Mouse (Mus musculus) heart, embryonic 10.5 days (tissue): ENCODE data around the gene Slc39a10. TPM values are rescaled to one million over a fixed set of nuclear protein-coding genes. Genes with fewer than 3 reads are reported as not detected.
A peak's percentile ranks its signal among the peaks of the same experiment; 100 is the strongest.

ENCODE experiments used
- DNase-seq: peaks from one replicate; pipeline ENCODE4 v3.0.0-alpha.2; 2017; ENCODE audit warnings: low spot score
- H3K27ac ChIP-seq: fragments of 300-500 bp; sonication (generic); 2 replicates; pipeline ENCODE4 v1.5.1; 2016; ENCODE audit warnings: mild to moderate bottlenecking
- H3K27me3 ChIP-seq: fragments of 300-500 bp; sonication (generic); 2 replicates; pipeline ENCODE4 v1.6.1; 2016; ENCODE audit warnings: mild to moderate bottlenecking; ENCODE audit not compliant: poor library complexity, insufficient read depth, severe bottlenecking
- H3K36me3 ChIP-seq: fragments of 300-500 bp; sonication (generic); 2 replicates; pipeline ENCODE4 v1.6.1; 2016; ENCODE audit warnings: mild to moderate bottlenecking, moderate library complexity
- H3K4me1 ChIP-seq: fragments of 300-500 bp; sonication (generic); 2 replicates; pipeline ENCODE4 v1.6.1; 2016; ENCODE audit warnings: mild to moderate bottlenecking
- H3K4me3 ChIP-seq: fragments of 300-500 bp; sonication (generic); 2 replicates; pipeline ENCODE4 v1.5.1; 2016; ENCODE audit warnings: mild to moderate bottlenecking, moderate library complexity
- H3K9me3 ChIP-seq: fragments of 300-500 bp; sonication (generic); 2 replicates; pipeline ENCODE4 v1.6.1; 2016; ENCODE audit warnings: mild to moderate bottlenecking, moderate library complexity
- WGBS: fragments of 180-500 bp; shearing (Covaris S2); methylation state at CpG from one replicate; pipeline ENCODE4 v1.1.7; 2016; 5-methylcytosine and 5-hydroxymethylcytosine counted together
- polyA plus RNA-seq: library from polyadenylated mRNA; unstranded; fragments of >200 nt; fragmentation: Nextera tagmentation; extraction: Ambion mirVana; gene quantifications from 2 replicates; pipeline ENCODE4 v1.2.1, GENCODE M21; 2016

The Slc39a10 gene
- polyA plus RNA-seq, 1 experiment from 2014 or later = 51.3 TPM

DNA sequence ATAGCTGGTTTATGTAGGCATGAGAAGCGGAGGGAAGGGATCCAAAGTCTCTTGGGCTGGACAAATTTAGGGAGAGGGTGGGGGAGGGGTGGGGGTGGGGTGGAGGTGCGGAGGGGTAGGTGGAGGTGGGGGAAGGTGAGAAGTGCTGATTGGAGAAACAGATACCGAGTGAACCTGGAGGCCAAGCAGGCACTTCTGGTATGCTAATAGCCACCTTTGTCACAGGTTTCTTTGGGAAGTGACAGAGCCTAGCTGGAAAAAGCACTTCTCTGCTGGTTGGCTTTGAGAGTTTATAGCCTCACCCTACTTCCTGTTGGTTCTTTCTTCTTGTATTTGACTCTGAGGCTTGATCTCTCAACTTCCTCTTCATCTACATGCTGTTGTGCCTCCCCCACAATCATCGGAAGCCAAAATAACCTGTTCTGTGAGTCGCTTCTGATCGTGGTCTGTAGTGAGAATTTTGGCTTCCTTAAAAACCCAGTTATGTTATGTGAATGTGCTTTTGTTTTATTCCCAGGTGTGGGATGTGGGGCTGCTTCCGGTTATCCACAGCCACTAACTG, 1.7 kb upstream of the Slc39a10 start:
- 19% methylated on average over 7 of the region's 7 CpGs for WGBS
- Histone ChIP-seq H3K36me3 (no peaks in the 10 kb centered on the region), H3K27me3 (no peaks in the 10 kb centered on the region), H3K9me3 (no peaks in the 10 kb centered on the region), H3K4me3 (no peak overlapping the region), H3K27ac (0 out of 2 replicates have a peak overlapping the region, but pooled peaks have one; percentile 32), H3K4me1 (peaks cover 10% of the 10 kb centered on the region)
- no peak for DNase-seq

DNA sequence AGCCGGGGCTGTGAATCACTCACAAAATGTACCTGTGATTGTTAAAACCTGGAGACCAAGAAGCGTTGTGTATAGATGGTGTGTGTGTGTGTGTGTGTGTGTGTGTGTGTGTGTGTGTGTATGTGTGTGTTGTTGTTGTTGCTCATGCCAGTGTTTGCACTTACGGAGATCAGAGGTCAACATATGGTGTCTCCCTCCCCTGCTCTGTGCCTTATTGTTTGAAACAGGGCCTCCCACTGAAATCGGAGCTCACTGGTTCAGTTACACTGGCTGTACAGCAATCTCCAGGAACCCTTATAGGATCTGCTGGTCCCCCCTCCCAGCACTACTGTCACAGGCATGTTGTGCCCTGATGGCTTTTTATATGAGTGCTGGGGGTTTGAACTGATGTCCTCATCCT, 3.9 kb downstream of the Slc39a10 start:
- peak overlapping the region; percentile 73 for H3K27ac ChIP-seq
- no peak for DNase-seq
- no peaks in the 10 kb centered on the region for H3K27me3 ChIP-seq
- no peak overlapping the region for H3K4me3 ChIP-seq
- H3K36me3 ChIP-seq = no peaks in the 10 kb centered on the region
- WGBS = 45% methylated on average over 4 of the region's 4 CpGs
- H3K4me1 ChIP-seq = peaks cover 35% of the 10 kb centered on the region
- H3K9me3 ChIP-seq = no peaks in the 10 kb centered on the region

DNA sequence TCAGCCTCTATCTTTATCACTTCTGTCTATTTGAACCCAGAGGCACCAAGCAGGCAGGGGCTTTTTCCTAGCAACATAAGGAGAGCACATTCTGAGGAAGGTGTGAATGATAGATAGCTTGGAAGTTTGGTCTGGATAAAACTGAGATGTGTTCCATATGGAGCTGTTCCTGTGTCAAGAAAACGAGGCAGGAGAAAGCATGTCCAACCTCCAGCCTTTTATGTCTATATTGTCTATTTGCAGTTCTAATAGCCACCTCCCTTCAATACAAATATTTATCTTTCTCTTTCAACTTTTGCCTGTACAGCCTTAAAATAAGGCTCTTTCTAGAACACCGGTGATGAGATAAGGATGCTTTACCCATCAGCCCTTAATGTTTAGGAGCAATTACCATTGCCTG, 4.3 kb downstream of the Slc39a10 start:
- peak overlapping the region; percentile 73 for H3K27ac ChIP-seq
- H3K36me3 ChIP-seq = no peaks in the 10 kb centered on the region
- H3K27me3 ChIP-seq = no peaks in the 10 kb centered on the region
- H3K4me3 ChIP-seq = peak overlapping the region; percentile 40
- no peak for DNase-seq
- peaks cover 35% of the 10 kb centered on the region for H3K4me1 ChIP-seq
- H3K9me3 ChIP-seq = no peaks in the 10 kb centered on the region
- WGBS = 9% methylated on average over 2 of the region's 2 CpGs

DNA sequence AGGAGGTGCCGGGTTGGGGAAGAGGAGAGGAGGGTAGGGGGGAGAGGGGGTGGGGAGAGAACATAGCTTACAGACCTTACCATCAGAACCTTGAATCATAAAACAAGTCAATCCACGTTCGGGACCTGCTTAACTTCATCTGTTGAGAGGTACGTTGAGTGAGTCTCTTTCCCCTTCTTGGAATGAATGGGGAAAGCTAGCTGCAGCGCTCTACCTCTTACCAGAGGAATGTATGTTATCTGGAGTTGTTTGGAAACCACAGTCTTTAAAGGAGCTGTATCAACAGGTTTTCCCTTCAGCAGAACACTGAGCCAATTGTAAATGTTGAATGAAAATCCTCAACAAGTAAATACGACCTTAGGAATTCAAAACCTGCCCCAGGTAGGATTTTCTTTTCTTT, 4.7 kb downstream of the Slc39a10 start:
- Histone ChIP-seq H3K4me3 (peak overlapping the region; percentile 40), H3K4me1 (peaks cover 35% of the 10 kb centered on the region), H3K27ac (peak overlapping the region; percentile 73), H3K27me3 (no peaks in the 10 kb centered on the region), H3K36me3 (no peaks in the 10 kb centered on the region), H3K9me3 (no peaks in the 10 kb centered on the region)
- WGBS = 4% methylated on average over 6 of the region's 6 CpGs
- DNase-seq = no peak

GRCm38 (mm10) chr1:46886091-46886490, 6.6 kb downstream of the Slc39a10 start:
- Histone ChIP-seq H3K27ac (peak overlapping the region; percentile 64; the same call in 1 of the 2 replicates), H3K27me3 (no peaks in the 10 kb centered on the region), H3K9me3 (no peaks in the 10 kb centered on the region), H3K36me3 (no peaks in the 10 kb centered on the region), H3K4me3 (no peak overlapping the region), H3K4me1 (peaks cover 35% of the 10 kb centered on the region)
- no peak for DNase-seq
- 33% methylated on average over 9 of the region's 9 CpGs for WGBS

DNA sequence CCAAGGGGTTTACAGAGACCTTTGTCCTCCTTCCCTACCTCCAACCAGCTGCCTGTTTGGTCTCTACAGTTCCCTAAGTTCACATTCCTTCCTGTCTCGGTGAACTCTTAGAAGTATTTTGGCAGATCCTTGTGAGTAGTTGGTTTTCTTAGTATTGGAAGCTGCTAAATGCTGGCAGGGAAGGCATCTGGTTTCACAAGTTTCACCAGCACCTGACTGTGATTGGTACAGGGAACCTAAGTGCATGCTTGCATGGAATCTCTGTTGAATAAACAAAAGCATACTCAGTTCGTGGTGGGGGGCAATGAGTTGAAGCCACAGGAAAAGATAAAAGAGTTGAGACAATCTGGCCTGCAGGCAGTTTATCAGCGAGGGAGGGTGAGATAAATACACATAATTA, 7.4 kb downstream of the Slc39a10 start:
- Histone ChIP-seq H3K4me3 (0 out of 2 replicates have a peak overlapping the region, but pooled peaks have one; percentile 12), H3K9me3 (no peaks in the 10 kb centered on the region), H3K27me3 (no peaks in the 10 kb centered on the region), H3K27ac (peak overlapping the region; percentile 64), H3K36me3 (no peaks in the 10 kb centered on the region), H3K4me1 (peaks cover 35% of the 10 kb centered on the region)
- WGBS = 4% methylated on average over 3 of the region's 3 CpGs
- DNase-seq = no peak

- no peaks in the 10 kb centered on the region for H3K27me3 ChIP-seq
- DNase-seq = no peak
Measured at GRCm38 (mm10) chr1:46879951-46880350, 12.7 kb downstream of the Slc39a10 start.

GRCm38 (mm10) chr1:46873770-46874169, 18.9 kb downstream of the Slc39a10 start:
- Histone ChIP-seq H3K4me1 (no peaks in the 10 kb centered on the region), H3K9me3 (no peaks in the 10 kb centered on the region), H3K27me3 (no peaks in the 10 kb centered on the region), H3K27ac (no peak overlapping the region), H3K4me3 (no peak overlapping the region), H3K36me3 (no peaks in the 10 kb centered on the region)
- 57% methylated on average over 3 of the region's 3 CpGs for WGBS
- DNase-seq = no peak

More at GRCm38 (mm10) chr1:46879951-46880350, 12.7 kb downstream of the Slc39a10 start:
- Histone ChIP-seq H3K4me1 (peaks cover under 1% of the 10 kb centered on the region; the same call in 1 of the 2 replicates), H3K4me3 (no peak overlapping the region), H3K36me3 (no peaks in the 10 kb centered on the region), H3K27ac (no peak overlapping the region), H3K9me3 (no peaks in the 10 kb centered on the region)

- Histone ChIP-seq H3K4me3 (no peak overlapping the region), H3K4me1 (no peaks in the 10 kb centered on the region), H3K27me3 (no peaks in the 10 kb centered on the region), H3K36me3 (no peaks in the 10 kb centered on the region), H3K9me3 (no peaks in the 10 kb centered on the region), H3K27ac (no peak overlapping the region)
- no peak for DNase-seq
Measured at GRCm38 (mm10) chr1:46869788-46870187, 22.9 kb downstream of the Slc39a10 start.

- Histone ChIP-seq H3K27me3 (no peaks in the 10 kb centered on the region), H3K4me3 (no peak overlapping the region), H3K9me3 (no peaks in the 10 kb centered on the region), H3K4me1 (no peaks in the 10 kb centered on the region), H3K36me3 (no peaks in the 10 kb centered on the region), H3K27ac (no peak overlapping the region)
- DNase-seq = no peak
- 74% methylated on average over 7 of the region's 7 CpGs for WGBS
Measured at GRCm38 (mm10) chr1:46864175-46864885, 28.3 kb downstream of the Slc39a10 start.

DNA sequence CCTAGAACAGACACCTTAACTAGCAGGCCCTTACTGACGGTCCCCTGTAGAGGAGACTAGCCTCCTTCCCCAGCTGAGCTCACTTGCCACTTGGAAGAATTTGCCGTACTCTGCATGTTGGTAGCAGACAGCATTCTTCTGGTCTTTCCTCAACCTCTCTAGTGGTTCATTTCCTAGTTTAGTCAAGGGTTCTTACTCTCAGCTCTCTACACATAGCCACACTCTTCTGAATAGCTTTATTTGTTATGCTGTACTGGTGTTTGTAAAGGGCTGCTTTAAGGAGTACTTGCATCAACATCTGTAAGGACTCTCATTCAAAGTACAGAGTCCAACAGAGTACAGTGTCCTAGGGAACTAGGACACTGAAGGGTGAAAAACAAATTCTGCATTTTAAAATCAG, 29.2 kb downstream of the Slc39a10 start:
- no peaks in the 10 kb centered on the region for H3K27me3 ChIP-seq
- no peak for DNase-seq
- no peaks in the 10 kb centered on the region for H3K9me3 ChIP-seq
- no peak overlapping the region for H3K27ac ChIP-seq
- no peak overlapping the region for H3K4me3 ChIP-seq
- WGBS = 60% methylated on average over 2 of the region's 2 CpGs
- no peaks in the 10 kb centered on the region for H3K4me1 ChIP-seq
- H3K36me3 ChIP-seq = no peaks in the 10 kb centered on the region

- Histone ChIP-seq H3K4me3 (no peak overlapping the region), H3K4me1 (no peaks in the 10 kb centered on the region), H3K36me3 (no peaks in the 10 kb centered on the region), H3K27me3 (no peaks in the 10 kb centered on the region), H3K9me3 (no peaks in the 10 kb centered on the region), H3K27ac (no peak overlapping the region)
- no peak for DNase-seq
- WGBS = 55% methylated on average over 1 of the region's 1 CpGs
Measured at GRCm38 (mm10) chr1:46860082-46860481, 32.6 kb downstream of the Slc39a10 start.

- no peak overlapping the region for H3K4me3 ChIP-seq
- 73% methylated on average over 5 of the region's 5 CpGs for WGBS
- no peak for DNase-seq
- H3K4me1 ChIP-seq = peaks cover 4% of the 10 kb centered on the region; the same call in 1 of the 2 replicates
- no peaks in the 10 kb centered on the region for H3K36me3 ChIP-seq
- no peak overlapping the region for H3K27ac ChIP-seq
- H3K27me3 ChIP-seq = no peaks in the 10 kb centered on the region
- H3K9me3 ChIP-seq = no peaks in the 10 kb centered on the region
Measured at GRCm38 (mm10) chr1:46858579-46858978, 34.1 kb downstream of the Slc39a10 start.
